Mouse (Mus musculus): ENCODE measurements around the gene Pla2g12b. TPM values are rescaled to one million over a fixed set of nuclear protein-coding genes. Genes with fewer than 3 reads are reported as not detected.

The Pla2g12b gene
- polyA plus RNA-seq, 1 experiment from 2014 or later: not detected

Other genes starting within 250 kb of the Pla2g12b start
- 30.0 and 30.4 TPM in 2 replicates for gene Sept10, start 181.8 kb upstream of the Pla2g12b start, polyA plus RNA-seq (2016; fragmentation: Nextera tagmentation; extraction: Ambion mirVana)
- gene Sowahc, start 181.7 kb upstream of the Pla2g12b start, polyA plus RNA-seq (2016; fragmentation: Nextera tagmentation; extraction: Ambion mirVana): 19.3 and 19.7 TPM in 2 replicates
- 33.4 and 33.6 TPM in 2 replicates for gene P4ha1, start 80.4 kb upstream of the Pla2g12b start, polyA plus RNA-seq (2016; fragmentation: Nextera tagmentation; extraction: Ambion mirVana)
- gene Gm10273, start 8.0 kb upstream of the Pla2g12b start, polyA plus RNA-seq (2016; fragmentation: Nextera tagmentation; extraction: Ambion mirVana): 2.4 TPM in 1 of 2 replicates, not detected in the other
- 0.20 and 0.32 TPM in 2 replicates for gene Oit3, start 38.1 kb downstream of the Pla2g12b start, polyA plus RNA-seq (2016; fragmentation: Nextera tagmentation; extraction: Ambion mirVana)
- not detected in 2 replicates for gene Gm10322, start 212.4 kb downstream of the Pla2g12b start, polyA plus RNA-seq (2016; fragmentation: Nextera tagmentation; extraction: Ambion mirVana)
- gene Mcu, start 213.0 kb downstream of the Pla2g12b start, polyA plus RNA-seq (2016; fragmentation: Nextera tagmentation; extraction: Ambion mirVana): 16.1 and 17.7 TPM in 2 replicates